Mouse (Mus musculus): ENCODE measurements at regions not wholly inside any gene's neighbourhood (a gene's known extent, or its start where the extent isn't known, plus 50 kb on each side); places are given as distances from the start of the nearest gene placed in this dataset.

GRCm38 (mm10) chr3:64898610-64899009, 54.0 kb upstream of the Vmn2r7 start:
- in situ Hi-C loops (cut with MboI, MseI) = no loop called here

- in situ Hi-C loops (cut with MboI, MseI) = no loop called here
Measured at GRCm38 (mm10) chr3:64901317-64901892, 56.8 kb upstream of the Vmn2r7 start.

GRCm38 (mm10) chr3:64949307-64949706, 104.7 kb upstream of the Vmn2r7 start:
- in situ Hi-C loops (cut with MboI, MseI) = no loop called here

- in situ Hi-C loops (cut with MboI, MseI) = no loop called here
Measured at GRCm38 (mm10) chr3:64964667-64965415, 120.3 kb upstream of the Vmn2r7 start.

- in situ Hi-C loops (cut with MboI, MseI) = no loop called here
Measured at GRCm38 (mm10) chr3:64965416-64965980, 120.9 kb upstream of the Vmn2r7 start.

GRCm38 (mm10) chr3:64968275-64968674, 123.7 kb upstream of the Vmn2r7 start:
- in situ Hi-C loops (cut with MboI, MseI) = no loop called here

- in situ Hi-C loops (cut with MboI, MseI) = no loop called here
Measured at GRCm38 (mm10) chr3:64984369-64984768, 124.8 kb upstream of the Kcnab1 start.

- in situ Hi-C loops (cut with MboI, MseI) = no loop called here
Measured at GRCm38 (mm10) chr3:64987665-64988064, 121.5 kb upstream of the Kcnab1 start.

GRCm38 (mm10) chr3:64996451-64996850, 112.7 kb upstream of the Kcnab1 start:
- in situ Hi-C loops (cut with MboI, MseI) = no loop called here

- in situ Hi-C loops (cut with MboI, MseI) = no loop called here
Measured at GRCm38 (mm10) chr3:64997552-64997951, 111.6 kb upstream of the Kcnab1 start.

GRCm38 (mm10) chr3:65001131-65001530, 108.1 kb upstream of the Kcnab1 start:
- in situ Hi-C loops (cut with MboI, MseI) = no loop called here

GRCm38 (mm10) chr3:65002578-65002977, 106.6 kb upstream of the Kcnab1 start:
- in situ Hi-C loops (cut with MboI, MseI) = no loop called here

GRCm38 (mm10) chr3:65006127-65006526, 103.1 kb upstream of the Kcnab1 start:
- in situ Hi-C loops (cut with MboI, MseI) = no loop called here

GRCm38 (mm10) chr3:65006565-65006964, 102.6 kb upstream of the Kcnab1 start:
- in situ Hi-C loops (cut with MboI, MseI) = no loop called here

- in situ Hi-C loops (cut with MboI, MseI) = no loop called here
Measured at GRCm38 (mm10) chr3:65023876-65024275, 85.3 kb upstream of the Kcnab1 start.

- in situ Hi-C loops (cut with MboI, MseI) = no loop called here
Measured at GRCm38 (mm10) chr3:65037626-65038025, 71.6 kb upstream of the Kcnab1 start.

GRCm38 (mm10) chr3:65047879-65048278, 61.3 kb upstream of the Kcnab1 start:
- in situ Hi-C loops (cut with MboI, MseI) = loop anchor here (10.0 kb wide), 1 partner anchor 1763 kb away; no protein-coding TSS in a partner anchor

GRCm38 (mm10) chr3:65055401-65055800, 53.8 kb upstream of the Kcnab1 start:
- in situ Hi-C loops (cut with MboI, MseI) = no loop called here
